Mouse (Mus musculus) natural killer cell, adult 2 months (primary cell): ENCODE results near the gene Fam180a.

ENCODE experiments used
- DNase-seq, 2 experiments: peaks; one replicate each; pipeline ENCODE4 v3.0.0; 2022; ENCODE audit warnings: low spot score in 2 of 2

Fam180a gene

GRCm38 (mm10) chr6:35309406-35309805, 16.5 kb downstream of the Fam180a start:
- DNase-seq: no peak

- no peak for DNase-seq
Measured at GRCm38 (mm10) chr6:35308037-35308436, 17.9 kb downstream of the Fam180a start, which contains the start of gene Slc13a4. Gene Slc13a4 (minus strand): TSS chr6:35308131.

- no peak for DNase-seq
Measured at GRCm38 (mm10) chr6:35307136-35307535, 18.8 kb downstream of the Fam180a start.

- no peak for DNase-seq
Measured at GRCm38 (mm10) chr6:35303355-35303900, 22.5 kb downstream of the Fam180a start.

GRCm38 (mm10) chr6:35302581-35302980, 23.4 kb downstream of the Fam180a start:
- no peak for DNase-seq

- DNase-seq: no peak
Measured at GRCm38 (mm10) chr6:35298323-35298722, 27.6 kb downstream of the Fam180a start.

GRCm38 (mm10) chr6:35297516-35298227, 28.3 kb downstream of the Fam180a start:
- DNase-seq: no peak

GRCm38 (mm10) chr6:35297001-35297400, 28.9 kb downstream of the Fam180a start:
- no peak for DNase-seq

- DNase-seq: no peak
Measured at GRCm38 (mm10) chr6:35294964-35295363, 31.0 kb downstream of the Fam180a start.

- no peak for DNase-seq
Measured at GRCm38 (mm10) chr6:35289676-35290075, 36.3 kb downstream of the Fam180a start.

GRCm38 (mm10) chr6:35288920-35289319, 37.0 kb downstream of the Fam180a start:
- no peak for DNase-seq

- DNase-seq: no peak
Measured at GRCm38 (mm10) chr6:35288114-35288761, 37.7 kb downstream of the Fam180a start.

GRCm38 (mm10) chr6:35279306-35279705, 46.6 kb downstream of the Fam180a start:
- DNase-seq: no peak

- DNase-seq: no peak
Measured at GRCm38 (mm10) chr6:35277903-35278587, 47.9 kb downstream of the Fam180a start.

- DNase-seq: no peak
Measured at GRCm38 (mm10) chr6:35273391-35274082, 52.4 kb downstream of the Fam180a start.

GRCm38 (mm10) chr6:35271868-35272765, 53.8 kb downstream of the Fam180a start:
- no peak for DNase-seq

GRCm38 (mm10) chr6:35271094-35271855, 54.7 kb downstream of the Fam180a start:
- no peak for DNase-seq

GRCm38 (mm10) chr6:35269643-35270042, 56.3 kb downstream of the Fam180a start:
- DNase-seq: no peak

GRCm38 (mm10) chr6:35268711-35269110, 57.2 kb downstream of the Fam180a start:
- no peak for DNase-seq
